Mouse (Mus musculus) kidney, adult 2 months (tissue): ENCODE measurements around the gene Mllt10.

Source experiments
- CTCF ChIP-seq: fragments of 200-500 bp; conservative IDR thresholded peaks from 2 replicates; pipeline ENCODE4 v1.5.1; 2011; ENCODE audit warnings: low read depth, mild to moderate bottlenecking, control low read depth, low read length, moderate library complexity, mixed read lengths; ENCODE audit not compliant: insufficient read depth, insufficient read length
- POLR2A ChIP-seq: fragments of 200-500 bp; IDR thresholded peaks from one replicate; pipeline ENCODE4 v1.6.1; 2011; ENCODE audit warnings: low read depth, low read length, control low read depth

- TF ChIP-seq POLR2A = no peak
- 0 out of 2 replicates have a peak, but pooled peaks have one; percentile 14 for TF ChIP-seq CTCF
Measured at GRCm38 (mm10) chr2:18202923-18203322, 147.9 kb downstream of the Mllt10 start.
